Mouse (Mus musculus): ENCODE measurements around the gene Gm8439. TPM values are rescaled to one million over a fixed set of nuclear protein-coding genes. Genes with fewer than 3 reads are reported as not detected.
A peak's percentile ranks its signal among the peaks of the same experiment; 100 is the strongest.

Gm8439 gene
- polyA plus RNA-seq, 1 experiment = not detected

GRCm38 (mm10) chr4:120571070-120571464 is 17.5 kb upstream of the Gm8439 start:
- H3K4me3 ChIP-seq = peak overlapping the region; percentile 53
- no peak for TF ChIP-seq TCF12 (IDR thresholded peaks at IDR 0.05; ENCODE audit: insufficient read depth, poor library complexity, severe bottlenecking)
- TF ChIP-seq POLR2AphosphoS2 (IDR thresholded peaks at IDR 0.05; ENCODE audit: insufficient read length, low read depth) = no peak
- TF ChIP-seq SRF (IDR thresholded peaks at IDR 0.05; ENCODE audit: control insufficient read depth, insufficient read length, low read depth) = no peak
- no peak for TF ChIP-seq REST (IDR thresholded peaks at IDR 0.05; ENCODE audit: insufficient read depth, insufficient read length)
- no peak for TF ChIP-seq USF1 (IDR thresholded peaks at IDR 0.05; ENCODE audit: low read depth)
- TF ChIP-seq TCF3 (IDR thresholded peaks at IDR 0.05; ENCODE audit: insufficient read length, low read depth) = no peak
- no peak for TF ChIP-seq MYOD1 (IDR thresholded peaks at IDR 0.05; ENCODE audit: control insufficient read depth in 1 of 3, insufficient read length in 2 of 3, low read depth in 2 of 3)
- no peak for TF ChIP-seq CEBPB (IDR thresholded peaks at IDR 0.05; ENCODE audit: insufficient read depth, poor library complexity, severe bottlenecking)
- TF ChIP-seq POLR2A (IDR thresholded peaks at IDR 0.05; ENCODE audit: insufficient read length, low read depth) = no peak
- TF ChIP-seq MYOG (IDR thresholded peaks at IDR 0.05; ENCODE audit: control insufficient read depth in 1 of 3, insufficient read depth in 1 of 3, insufficient read length in 2 of 3, low read depth in 2 of 3) = no peak
- no peak for TF ChIP-seq E2F4 (IDR thresholded peaks at IDR 0.05; ENCODE audit: insufficient read depth)
- TF ChIP-seq MAX (IDR thresholded peaks at IDR 0.05; ENCODE audit: low read depth) = no peak
- H3K36me3 ChIP-seq (ENCODE audit: control insufficient read depth, insufficient read depth) = no peaks in the 10 kb centered on the region
- H3K79me2 ChIP-seq (ENCODE audit: control insufficient read depth, insufficient read depth) = peaks cover 35% of the 10 kb centered on the region
- peak overlapping the region; percentile 84 for H3ac ChIP-seq (ENCODE audit: control insufficient read depth, insufficient read length)
- peak overlapping the region; percentile 98 for H3K4me2 ChIP-seq (ENCODE audit: low read depth)
- no peaks in the 10 kb centered on the region for H3K27me3 ChIP-seq (ENCODE audit: control insufficient read depth, insufficient read depth, insufficient read length)

GRCm38 (mm10) chr4:120571691-120572090 is 16.9 kb upstream of the Gm8439 start:
- H3K79me2 ChIP-seq (ENCODE audit: control insufficient read depth, insufficient read depth) = peaks cover 29% of the 10 kb centered on the region
- peak overlapping the region; percentile 98 for H3K4me2 ChIP-seq (ENCODE audit: low read depth)
- no peak overlapping the region for H3K4me3 ChIP-seq
- TF ChIP-seq CEBPB (IDR thresholded peaks at IDR 0.05; ENCODE audit: insufficient read depth, poor library complexity, severe bottlenecking) (no peak), POLR2A (IDR thresholded peaks at IDR 0.05; ENCODE audit: insufficient read length, low read depth) (no peak), E2F4 (IDR thresholded peaks at IDR 0.05; ENCODE audit: insufficient read depth) (no peak), POLR2AphosphoS2 (IDR thresholded peaks at IDR 0.05; ENCODE audit: insufficient read length, low read depth) (no peak), SRF (IDR thresholded peaks at IDR 0.05; ENCODE audit: control insufficient read depth, insufficient read length, low read depth) (no peak)
- no peaks in the 10 kb centered on the region for H3K27me3 ChIP-seq (ENCODE audit: control insufficient read depth, insufficient read depth, insufficient read length)
- H3K36me3 ChIP-seq (ENCODE audit: control insufficient read depth, insufficient read depth) = no peaks in the 10 kb centered on the region
- H3ac ChIP-seq (ENCODE audit: control insufficient read depth, insufficient read length) = no peak overlapping the region

GRCm38 (mm10) chr4:120580894-120581293 is 7.7 kb upstream of the Gm8439 start:
- no peak overlapping the region for H3K4me2 ChIP-seq (ENCODE audit: low read depth)
- no peak for TF ChIP-seq MYOG (IDR thresholded peaks at IDR 0.05; ENCODE audit: control insufficient read depth in 1 of 3, insufficient read depth in 1 of 3, insufficient read length in 2 of 3, low read depth in 2 of 3)
- no peak for TF ChIP-seq CEBPB (IDR thresholded peaks at IDR 0.05; ENCODE audit: insufficient read depth, poor library complexity, severe bottlenecking)
- no peak for TF ChIP-seq MYOD1 (IDR thresholded peaks at IDR 0.05; ENCODE audit: control insufficient read depth in 1 of 3, insufficient read length in 2 of 3, low read depth in 2 of 3)
- TF ChIP-seq REST (IDR thresholded peaks at IDR 0.05; ENCODE audit: insufficient read depth, insufficient read length) = no peak
- H3ac ChIP-seq (ENCODE audit: control insufficient read depth, insufficient read length) = no peak overlapping the region
- H3K27me3 ChIP-seq (ENCODE audit: control insufficient read depth, insufficient read depth, insufficient read length) = peaks cover 24% of the 10 kb centered on the region
- no peak overlapping the region for H3K4me3 ChIP-seq
- no peaks in the 10 kb centered on the region for H3K79me2 ChIP-seq (ENCODE audit: control insufficient read depth, insufficient read depth)
- H3K36me3 ChIP-seq (ENCODE audit: control insufficient read depth, insufficient read depth) = no peaks in the 10 kb centered on the region

GRCm38 (mm10) chr4:120581711-120582110 is 6.8 kb upstream of the Gm8439 start:
- H3K4me2 ChIP-seq (ENCODE audit: low read depth) = no peak overlapping the region
- TF ChIP-seq E2F4 (IDR thresholded peaks at IDR 0.05; ENCODE audit: insufficient read depth) (no peak), MAX (IDR thresholded peaks at IDR 0.05; ENCODE audit: low read depth) (no peak), POLR2AphosphoS2 (IDR thresholded peaks at IDR 0.05; ENCODE audit: insufficient read length, low read depth) (no peak), REST (IDR thresholded peaks at IDR 0.05; ENCODE audit: insufficient read depth, insufficient read length) (no peak), POLR2A (IDR thresholded peaks at IDR 0.05; ENCODE audit: insufficient read length, low read depth) (no peak), CEBPB (IDR thresholded peaks at IDR 0.05; ENCODE audit: insufficient read depth, poor library complexity, severe bottlenecking) (no peak), TCF12 (IDR thresholded peaks at IDR 0.05; ENCODE audit: insufficient read depth, poor library complexity, severe bottlenecking) (no peak), USF1 (IDR thresholded peaks at IDR 0.05; ENCODE audit: low read depth) (no peak), MYOG (IDR thresholded peaks at IDR 0.05; ENCODE audit: control insufficient read depth in 1 of 3, insufficient read depth in 1 of 3, insufficient read length in 2 of 3, low read depth in 2 of 3) (no peak), SRF (IDR thresholded peaks at IDR 0.05; ENCODE audit: control insufficient read depth, insufficient read length, low read depth) (no peak), TCF3 (IDR thresholded peaks at IDR 0.05; ENCODE audit: insufficient read length, low read depth) (no peak), MYOD1 (IDR thresholded peaks at IDR 0.05; ENCODE audit: control insufficient read depth in 1 of 3, insufficient read length in 2 of 3, low read depth in 2 of 3) (no peak)
- H3K36me3 ChIP-seq (ENCODE audit: control insufficient read depth, insufficient read depth) = no peaks in the 10 kb centered on the region
- peaks cover 24% of the 10 kb centered on the region for H3K27me3 ChIP-seq (ENCODE audit: control insufficient read depth, insufficient read depth, insufficient read length)
- no peaks in the 10 kb centered on the region for H3K79me2 ChIP-seq (ENCODE audit: control insufficient read depth, insufficient read depth)
- no peak overlapping the region for H3K4me3 ChIP-seq
- H3ac ChIP-seq (ENCODE audit: control insufficient read depth, insufficient read length) = no peak overlapping the region

- TF ChIP-seq USF1 (IDR thresholded peaks at IDR 0.05; ENCODE audit: low read depth) (no peak), MYOD1 (IDR thresholded peaks at IDR 0.05; ENCODE audit: control insufficient read depth in 1 of 3, insufficient read length in 2 of 3, low read depth in 2 of 3) (no peak), MYOG (IDR thresholded peaks at IDR 0.05; ENCODE audit: control insufficient read depth in 1 of 3, insufficient read depth in 1 of 3, insufficient read length in 2 of 3, low read depth in 2 of 3) (no peak), CEBPB (IDR thresholded peaks at IDR 0.05; ENCODE audit: insufficient read depth, poor library complexity, severe bottlenecking) (no peak), SRF (IDR thresholded peaks at IDR 0.05; ENCODE audit: control insufficient read depth, insufficient read length, low read depth) (no peak), POLR2A (IDR thresholded peaks at IDR 0.05; ENCODE audit: insufficient read length, low read depth) (no peak), MAX (IDR thresholded peaks at IDR 0.05; ENCODE audit: low read depth) (no peak), TCF3 (IDR thresholded peaks at IDR 0.05; ENCODE audit: insufficient read length, low read depth) (no peak), REST (IDR thresholded peaks at IDR 0.05; ENCODE audit: insufficient read depth, insufficient read length) (no peak), TCF12 (IDR thresholded peaks at IDR 0.05; ENCODE audit: insufficient read depth, poor library complexity, severe bottlenecking) (no peak), E2F4 (IDR thresholded peaks at IDR 0.05; ENCODE audit: insufficient read depth) (no peak), POLR2AphosphoS2 (IDR thresholded peaks at IDR 0.05; ENCODE audit: insufficient read length, low read depth) (no peak)
- Histone ChIP-seq H3K36me3 (ENCODE audit: control insufficient read depth, insufficient read depth) (no peaks in the 10 kb centered on the region), H3K27me3 (ENCODE audit: control insufficient read depth, insufficient read depth, insufficient read length) (peaks cover 23% of the 10 kb centered on the region), H3K4me3 (no peak overlapping the region), H3ac (ENCODE audit: control insufficient read depth, insufficient read length) (no peak overlapping the region), H3K4me2 (ENCODE audit: low read depth) (no peak overlapping the region), H3K79me2 (ENCODE audit: control insufficient read depth, insufficient read depth) (no peaks in the 10 kb centered on the region)
Observed at GRCm38 (mm10) chr4:120586986-120587385, 1.6 kb upstream of the Gm8439 start.
